Mouse (Mus musculus) CH12F3 (cell line): ENCODE data around the gene Pax4.

Source experiments
- in situ Hi-C: fragments of 300-500 bp; cut with MboI; formaldehyde crosslinking; loops from 2 replicates; pipeline ENCODE4 v1.14.3; 2020; ENCODE audit warnings: low sequenced_read_pairs

Gene Pax4

DNA sequence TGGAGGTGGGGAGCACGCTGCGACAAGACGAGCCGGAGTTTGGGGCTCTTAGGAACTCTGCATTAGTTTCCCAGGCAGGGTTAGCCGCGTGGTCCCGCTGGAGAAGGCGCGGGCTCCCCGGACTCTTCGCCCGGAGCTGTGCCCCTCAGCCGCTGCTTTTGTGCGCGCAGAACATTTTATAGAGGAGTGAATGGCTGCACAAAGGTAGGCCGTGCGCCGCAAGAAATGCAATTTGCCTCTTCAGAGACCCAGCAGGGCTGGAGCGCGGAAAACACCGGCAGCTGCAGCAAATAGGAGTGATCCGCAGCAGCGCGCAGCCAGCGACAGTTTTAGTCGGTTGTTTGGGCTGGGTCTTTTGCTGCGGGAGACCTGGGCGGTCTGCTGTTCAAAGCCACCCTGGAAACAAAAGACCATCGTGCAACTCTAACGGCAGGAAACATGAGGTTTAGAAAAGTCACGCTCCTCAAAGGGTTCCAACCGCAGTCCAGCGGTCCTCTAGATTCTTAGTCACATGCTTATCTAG is 51.4 kb downstream of the Pax4 start, which contains the start of gene Zfp800:
Zfp800 (minus strand) TSS at position 325 of the 523 bp plus-strand sequence.
- in situ Hi-C loops, result loop anchor here (25.0 kb wide), 1 partner anchor 735 kb away; no protein-coding TSS in a partner anchor

DNA sequence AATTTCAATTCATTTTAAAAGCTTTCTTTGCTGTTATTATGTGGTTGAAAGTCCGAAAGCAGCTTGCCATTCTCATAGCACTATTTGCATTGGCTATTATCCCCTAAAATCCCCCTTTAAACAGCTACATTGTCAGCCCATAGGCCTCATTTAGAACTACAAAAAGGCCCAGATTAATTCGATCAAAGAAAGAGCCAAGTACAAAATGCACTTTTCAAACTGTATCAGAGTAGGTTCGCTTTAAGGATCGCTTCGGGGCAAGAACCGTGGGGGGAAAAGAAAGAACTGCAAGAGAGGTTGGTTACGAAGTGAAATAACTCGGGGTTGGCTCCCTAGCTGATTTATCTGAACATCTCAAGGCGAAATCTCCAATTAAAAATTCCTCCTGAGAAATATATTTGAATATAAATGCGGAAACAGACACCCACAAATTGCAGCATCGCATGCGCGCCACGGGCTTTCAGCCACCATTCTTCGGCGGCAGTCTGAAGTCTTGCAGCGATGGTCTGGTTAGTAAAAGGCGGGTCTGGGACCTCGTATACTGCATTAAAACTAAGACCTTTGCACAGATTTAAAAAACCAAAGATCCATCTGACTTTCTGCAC is 52.2 kb downstream of the Pax4 start:
- in situ Hi-C loops, result loop anchor here (25.0 kb wide), 1 partner anchor 735 kb away; no protein-coding TSS in a partner anchor

DNA sequence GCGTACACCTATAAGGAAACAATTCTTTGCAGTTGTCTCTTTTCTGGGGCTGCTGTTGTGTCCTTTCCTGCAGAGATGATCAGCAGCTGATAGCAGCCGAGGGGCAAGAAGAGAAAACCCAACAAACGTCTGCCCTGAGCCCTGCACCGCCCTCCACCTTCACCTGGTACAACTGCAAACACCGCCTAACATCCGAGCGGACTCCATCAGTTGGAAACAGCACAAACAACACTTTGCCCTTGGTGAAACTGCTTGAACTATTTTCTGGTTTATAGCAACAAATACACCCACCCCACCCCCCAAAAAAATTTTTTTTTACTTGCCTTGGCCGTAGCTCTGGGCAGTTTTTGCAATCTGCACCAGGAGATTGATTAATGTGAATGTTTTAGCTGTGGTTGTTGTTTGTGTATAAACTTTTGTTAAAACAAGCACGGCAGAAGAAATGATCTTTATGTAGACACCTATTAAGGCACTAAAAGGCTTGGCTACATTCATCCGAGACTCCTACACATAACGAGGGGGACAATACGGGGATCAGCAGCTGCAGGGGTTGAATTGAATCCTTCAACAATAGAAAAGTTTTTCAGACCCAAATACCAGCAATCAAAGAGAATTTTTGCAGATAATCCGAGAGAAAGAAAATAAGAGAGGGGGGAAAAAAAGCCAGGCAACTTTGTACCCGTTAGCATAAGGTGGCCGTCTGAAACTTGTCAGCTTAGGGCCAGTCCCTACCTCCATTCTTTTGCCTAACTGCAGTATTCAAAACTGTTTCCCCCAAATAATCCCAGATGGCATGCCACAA is 52.9 kb downstream of the Pax4 start:
- in situ Hi-C loops, result loop anchor here (25.0 kb wide), 1 partner anchor 734 kb away; no protein-coding TSS in a partner anchor
